Mouse (Mus musculus): ENCODE data around the gene Stx7.
A peak's percentile ranks its signal among the peaks of the same experiment; 100 is the strongest.

The Stx7 gene

DNA sequence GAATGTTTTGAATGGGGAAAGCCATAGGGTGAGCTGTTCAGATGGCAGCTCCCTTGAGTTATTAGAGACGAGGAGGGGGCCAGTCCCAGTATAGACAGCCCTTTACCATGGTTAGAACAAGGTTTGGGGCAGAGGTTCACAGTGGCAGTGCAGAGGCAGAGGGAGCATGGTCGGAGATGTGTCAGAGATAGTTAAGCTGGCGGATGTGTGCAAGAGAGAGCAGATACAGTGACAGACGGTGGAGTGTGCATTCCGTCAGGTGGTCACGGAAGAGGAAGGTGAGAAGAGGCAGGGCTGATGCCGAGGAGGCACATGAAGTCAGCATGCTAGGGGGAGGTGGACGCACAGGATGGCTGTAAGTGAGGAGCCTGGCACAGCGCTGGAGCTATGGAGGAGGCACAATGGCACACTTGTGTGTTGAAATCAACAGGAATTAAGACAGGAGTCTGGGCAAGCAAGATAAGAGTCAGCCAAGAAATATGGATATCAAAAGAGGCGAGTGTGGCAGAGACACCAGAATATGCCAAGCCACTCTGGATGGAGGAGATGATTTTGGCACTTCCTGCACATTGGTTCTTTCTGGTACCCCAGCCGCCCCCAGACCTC, 19.0 kb downstream of the Stx7 start:
- no peak for DNase-seq (ENCODE audit: low spot score in 2 of 2)

GRCm38 (mm10) chr10:24168854-24169253, 19.8 kb downstream of the Stx7 start:
- no peak for DNase-seq (ENCODE audit: low spot score in 2 of 2)

GRCm38 (mm10) chr10:24171906-24172459, 22.9 kb downstream of the Stx7 start:
- no peak for DNase-seq (ENCODE audit: low spot score in 2 of 2)

- DNase-seq (ENCODE audit: low spot score in 2 of 2): no peak
Measured at GRCm38 (mm10) chr10:24173210-24174001, 24.3 kb downstream of the Stx7 start.

GRCm38 (mm10) chr10:24190392-24190791, 41.3 kb downstream of the Stx7 start:
- DNase-seq (ENCODE audit: low spot score in 2 of 2): no peak

- DNase-seq (ENCODE audit: low spot score in 2 of 2): no peak
Measured at GRCm38 (mm10) chr10:24191977-24192376, 42.9 kb downstream of the Stx7 start.

GRCm38 (mm10) chr10:24199303-24199702, 50.2 kb downstream of the Stx7 start:
- DNase-seq (ENCODE audit: low spot score in 2 of 2): no peak

DNA sequence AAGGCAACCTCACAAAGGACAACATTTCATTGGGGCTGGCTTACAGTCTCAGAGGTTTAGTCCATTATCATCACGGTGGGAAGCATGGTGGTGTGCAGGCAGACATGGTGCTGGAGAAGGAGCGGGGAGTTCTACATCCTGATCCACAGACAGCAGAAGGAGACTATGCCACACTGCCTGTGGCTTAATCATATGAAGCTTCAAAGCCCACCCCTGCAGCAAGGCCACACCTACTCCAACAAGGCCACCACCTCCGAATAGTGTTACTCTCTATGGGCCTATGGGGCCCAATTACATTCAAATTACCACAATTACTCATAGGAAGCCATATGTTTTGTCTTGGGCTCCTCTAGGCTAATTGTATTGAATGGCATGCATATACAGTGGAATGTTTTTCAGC, 51.0 kb downstream of the Stx7 start:
- DNase-seq (ENCODE audit: low spot score in 2 of 2): no peak

DNA sequence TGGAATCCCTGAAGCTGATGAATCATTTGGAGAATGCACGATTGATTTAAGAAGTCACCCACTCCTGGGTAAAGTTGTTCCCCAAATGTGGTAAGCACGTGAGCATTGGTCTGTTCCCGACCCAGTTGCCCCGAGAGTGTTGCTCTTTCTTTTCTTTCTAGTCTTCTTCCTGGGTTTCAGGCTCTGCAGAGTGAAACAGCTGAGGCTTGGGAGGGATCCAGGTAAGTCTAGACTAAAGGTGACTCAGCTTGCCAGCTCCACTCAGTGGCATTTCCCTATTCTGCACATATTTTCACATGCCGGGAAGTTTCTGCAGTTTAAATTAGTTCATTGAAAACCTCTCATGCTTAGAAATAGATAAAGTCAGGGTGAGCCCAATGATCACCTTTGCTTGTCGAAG, 61.0 kb downstream of the Stx7 start:
- no peak for DNase-seq (ENCODE audit: low spot score in 2 of 2)

DNA sequence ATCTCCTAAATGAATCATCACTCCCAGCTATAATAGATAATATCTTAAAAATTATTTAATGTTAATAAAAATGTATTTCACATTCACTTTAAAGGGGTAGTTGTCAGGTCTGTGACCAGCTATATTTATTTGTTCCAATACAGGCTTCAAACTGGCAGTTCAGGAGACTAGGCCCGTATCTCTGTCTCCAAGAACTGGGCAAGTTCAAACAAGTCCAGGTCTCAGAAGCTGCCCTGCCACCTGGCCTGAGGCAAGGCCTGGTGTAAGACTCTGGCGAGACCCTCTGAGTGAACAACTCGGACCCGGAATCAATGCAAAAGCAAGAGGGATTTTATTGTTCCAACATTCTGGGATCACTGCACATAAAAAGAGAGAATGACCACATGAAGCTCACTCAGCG, 64.2 kb downstream of the Stx7 start:
- no peak for DNase-seq (ENCODE audit: low spot score in 2 of 2)

DNA sequence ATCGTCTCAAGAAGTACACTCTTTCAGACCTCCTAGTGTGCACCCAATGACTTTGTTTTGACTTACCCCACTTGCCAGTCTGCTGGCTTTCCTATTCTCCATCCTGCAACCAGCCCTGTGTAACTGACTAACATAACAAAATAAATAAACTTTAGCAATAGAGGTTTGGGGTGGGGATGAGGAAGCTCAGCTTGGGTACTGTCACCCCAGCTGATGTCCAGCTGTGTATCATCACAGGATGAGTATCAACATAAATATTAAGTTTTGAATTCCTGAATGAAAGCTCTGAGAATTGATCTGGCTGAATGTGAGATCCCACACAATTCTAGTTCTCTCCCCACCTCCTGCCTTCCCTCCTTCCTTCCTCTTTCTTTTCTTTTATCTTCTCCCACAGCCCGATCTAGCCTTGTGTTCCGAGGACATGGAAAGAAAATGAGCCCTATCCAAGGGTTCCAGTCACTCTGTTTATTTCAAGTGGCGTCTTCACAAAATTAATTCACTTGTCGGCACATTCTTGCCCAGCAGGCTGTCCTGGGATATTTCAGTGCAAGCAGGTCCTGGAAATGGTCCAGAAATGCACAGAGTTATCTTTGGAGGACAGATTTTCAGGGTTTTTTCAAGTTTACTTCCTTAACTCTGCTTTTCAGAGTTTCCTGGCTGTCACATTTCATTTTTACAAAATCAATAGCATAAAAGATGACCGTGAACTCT, 68.6 kb downstream of the Stx7 start:
- DNase-seq (ENCODE audit: low spot score in 2 of 2): no peak

- DNase-seq (ENCODE audit: low spot score in 2 of 2): no peak
Measured at GRCm38 (mm10) chr10:24220931-24221330, 71.8 kb downstream of the Stx7 start.

DNA sequence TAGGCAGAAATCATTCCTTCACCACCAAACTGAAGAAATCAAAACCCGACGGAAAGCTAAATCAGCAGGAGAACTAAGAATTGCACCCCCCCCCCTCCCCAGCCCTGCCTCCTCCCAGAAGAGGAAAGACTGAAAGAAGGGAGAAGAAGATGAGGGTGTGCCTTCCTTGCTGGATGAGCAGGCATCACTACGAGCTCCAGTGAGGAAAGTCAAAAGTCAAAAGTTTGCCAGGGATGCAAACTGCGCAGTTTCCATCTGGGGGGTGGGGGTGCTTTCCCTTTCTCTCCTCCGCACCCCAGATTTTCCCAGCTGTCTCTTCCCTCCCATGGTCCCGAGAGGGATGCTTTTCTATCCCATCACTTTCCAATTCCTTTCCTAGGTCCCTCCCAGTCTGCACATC, 73.8 kb downstream of the Stx7 start:
- no peak for DNase-seq (ENCODE audit: low spot score in 2 of 2)

- no peak for DNase-seq (ENCODE audit: low spot score in 2 of 2)
Measured at GRCm38 (mm10) chr10:24223449-24224143, 74.5 kb downstream of the Stx7 start, which contains the start of gene Moxd1. Gene Moxd1 (plus strand): TSS chr10:24223517.

GRCm38 (mm10) chr10:24224591-24224990, 75.5 kb downstream of the Stx7 start:
- no peak for DNase-seq (ENCODE audit: low spot score in 2 of 2)

GRCm38 (mm10) chr10:24228318-24229183, 79.4 kb downstream of the Stx7 start:
- DNase-seq (ENCODE audit: low spot score in 2 of 2): no peak

DNA sequence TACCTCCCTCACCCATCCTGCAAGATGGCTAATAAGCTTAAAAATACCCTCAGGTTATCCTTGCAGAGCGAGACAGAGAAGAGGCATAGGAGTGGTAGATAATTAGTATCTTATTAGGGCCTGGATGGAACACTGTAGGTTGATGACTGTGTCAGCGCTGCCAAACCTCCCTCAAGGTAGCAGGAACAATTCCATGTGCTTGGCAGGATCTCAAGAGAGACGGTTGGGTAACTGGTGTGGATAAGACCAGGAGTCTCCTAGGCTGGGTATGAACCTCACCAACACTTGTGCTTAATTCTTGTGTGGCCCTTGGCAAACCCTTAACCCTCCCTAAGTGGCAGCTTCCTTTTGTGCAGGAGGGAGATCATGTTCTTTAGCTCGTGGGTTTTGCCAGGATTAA, 83.2 kb downstream of the Stx7 start:
- no peak for DNase-seq (ENCODE audit: low spot score in 2 of 2)

DNA sequence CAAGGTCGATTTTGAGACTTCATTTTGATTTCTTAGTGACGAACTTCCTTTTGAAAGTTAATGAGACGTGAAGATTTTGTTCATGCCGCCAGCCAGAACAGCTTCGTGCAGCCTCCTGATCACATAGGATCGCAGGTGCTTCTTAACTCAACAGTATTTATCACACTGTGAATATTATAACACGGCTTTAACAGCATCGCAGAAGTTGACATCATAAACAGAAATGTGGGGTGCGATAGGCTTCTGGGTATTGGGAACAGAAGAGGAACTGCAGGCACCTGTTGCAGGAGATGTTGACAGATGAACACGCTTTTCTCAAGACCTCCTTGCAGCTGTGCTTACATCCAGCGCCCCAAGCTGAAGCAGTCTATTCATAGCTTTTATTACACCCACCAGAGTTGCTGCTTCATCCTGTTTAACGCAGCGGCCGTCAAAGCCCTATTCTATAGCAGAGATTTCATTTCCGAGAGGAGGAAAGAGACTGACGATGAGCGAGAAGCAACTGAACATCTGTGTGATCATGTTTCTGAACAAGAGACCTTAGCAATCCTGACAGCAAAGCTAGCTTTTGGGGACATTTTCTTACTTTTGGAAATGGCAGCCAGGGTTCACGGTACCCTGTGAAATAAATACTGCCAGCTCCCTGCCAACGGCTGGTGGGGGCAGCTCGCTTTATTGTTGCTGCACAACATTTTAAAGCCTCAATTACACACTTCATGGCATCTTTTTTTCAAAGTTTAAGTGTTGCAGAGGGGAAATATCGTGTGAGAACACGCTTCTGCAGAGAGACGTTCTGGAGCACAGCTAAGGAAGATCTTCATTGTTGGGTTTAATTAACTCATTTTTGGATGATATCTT, 86.6 kb downstream of the Stx7 start:
- DNase-seq (ENCODE audit: low spot score in 2 of 2): peak; percentile 6 to 18

Measured in right cerebral cortex, postnatal 36 days (tissue).